Mouse (Mus musculus): ENCODE measurements around the gene Nmral1.
"Not testable (repeated sequence)": the region's sequence is repeated elsewhere in the genome, so short reads cannot be mapped to it uniquely, and the experiment has no call there.

Nmral1 gene

GRCm38 (mm10) chr16:4718753-4719518 is at the start of gene Nmral1:
Gene Nmral1 (minus strand): TSS chr16:4719356.
- peak in 1 of 2 experiments; percentile 58 for DNase-seq (ENCODE audit: low spot score in 2 of 2)

DNA sequence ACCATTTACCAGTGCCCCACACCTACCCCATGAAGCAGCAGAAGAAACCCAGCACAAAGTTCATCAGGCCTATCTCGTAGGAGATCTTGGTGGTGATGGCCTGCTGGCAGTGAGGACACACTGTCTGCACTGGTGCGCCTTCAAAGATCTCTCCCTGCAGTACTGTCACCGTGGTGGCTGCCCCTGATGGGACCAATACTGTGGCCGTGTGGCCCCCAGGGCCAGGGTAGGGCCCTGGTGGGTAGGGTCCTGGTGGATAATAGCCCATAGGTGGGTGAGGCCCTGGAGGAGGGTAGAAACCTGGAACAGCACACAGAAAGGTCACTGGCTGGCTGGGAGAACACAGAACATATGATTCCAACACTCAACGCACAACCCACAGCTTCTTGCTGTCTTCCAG is 49.6 kb upstream of the Nmral1 start:
- no peak for DNase-seq (ENCODE audit: low spot score in 2 of 2)

DNA sequence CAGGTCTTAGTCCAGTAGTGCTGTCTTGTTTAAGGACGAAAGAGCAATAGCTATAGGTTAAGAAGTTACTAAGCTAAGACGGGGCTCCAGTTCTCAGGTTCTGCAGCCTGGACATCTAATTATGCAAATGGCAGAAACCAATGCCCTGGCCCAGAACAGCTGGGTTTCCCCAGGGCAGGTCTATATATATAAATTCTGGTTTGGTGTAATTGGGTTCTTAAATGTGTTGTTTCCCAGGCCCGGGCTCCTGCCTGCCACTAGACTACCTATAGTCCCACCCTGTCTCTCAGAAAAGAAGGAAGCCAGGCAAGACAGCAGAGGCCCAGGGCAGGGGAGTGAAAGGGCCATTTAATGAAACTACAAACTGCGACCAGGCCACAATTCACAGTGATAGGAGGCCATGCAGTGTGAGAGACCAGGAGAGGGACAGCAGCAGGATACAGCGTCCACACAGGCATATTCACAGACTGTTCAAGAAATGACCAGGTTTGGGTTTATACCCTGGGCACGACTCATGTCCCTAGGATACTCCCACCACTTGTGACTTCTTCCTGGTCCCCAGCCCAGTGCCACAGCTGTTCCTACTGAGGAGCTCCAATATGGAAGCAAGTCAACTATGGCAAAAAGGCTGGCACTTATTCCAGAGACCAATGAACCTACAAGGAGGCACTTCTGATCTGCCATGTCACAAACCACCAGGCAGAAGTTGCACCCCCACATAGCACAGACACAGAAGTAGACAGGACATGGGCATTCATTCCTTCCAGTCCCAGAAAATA is 48.0 kb upstream of the Nmral1 start:
- DNase-seq (ENCODE audit: low spot score in 2 of 2): no peak

- DNase-seq (ENCODE audit: low spot score in 2 of 2): no peak
Observed at GRCm38 (mm10) chr16:4765852-4766251, 46.7 kb upstream of the Nmral1 start.

GRCm38 (mm10) chr16:4763276-4763675 is 44.1 kb upstream of the Nmral1 start:
- DNase-seq (ENCODE audit: low spot score in 2 of 2): peak in 1 of 2 experiments; percentile 50

GRCm38 (mm10) chr16:4762437-4762836 is 43.3 kb upstream of the Nmral1 start:
- DNase-seq (ENCODE audit: low spot score in 2 of 2): no peak

GRCm38 (mm10) chr16:4756660-4757335 is 37.6 kb upstream of the Nmral1 start:
- not testable (repeated sequence) for DNase-seq (ENCODE audit: low spot score in 2 of 2)

GRCm38 (mm10) chr16:4754045-4754444 is 34.9 kb upstream of the Nmral1 start:
- no peak for DNase-seq (ENCODE audit: low spot score in 2 of 2)

DNA sequence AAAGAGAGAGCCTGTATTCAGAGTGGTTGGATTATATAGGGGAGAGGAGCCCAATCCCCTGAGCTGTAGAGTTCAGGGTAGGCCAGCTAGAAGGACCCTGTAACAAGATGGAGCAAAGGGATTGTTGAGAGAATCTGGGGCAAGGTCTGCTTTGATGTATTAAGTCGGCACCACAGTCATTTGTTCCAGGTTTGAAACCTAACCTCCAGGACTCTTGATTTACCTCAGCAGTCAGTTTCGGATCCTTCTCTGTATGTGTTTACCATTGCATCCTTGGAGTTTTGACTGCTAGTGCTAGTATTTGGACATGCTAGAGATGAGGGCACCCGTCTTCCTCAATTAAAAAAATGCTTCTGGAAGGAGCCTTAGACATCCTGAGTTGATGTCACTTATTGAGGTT is 33.0 kb upstream of the Nmral1 start:
- no peak for DNase-seq (ENCODE audit: low spot score in 2 of 2)

GRCm38 (mm10) chr16:4742186-4742585 is 23.0 kb upstream of the Nmral1 start:
- DNase-seq (ENCODE audit: low spot score in 2 of 2): no peak

DNA sequence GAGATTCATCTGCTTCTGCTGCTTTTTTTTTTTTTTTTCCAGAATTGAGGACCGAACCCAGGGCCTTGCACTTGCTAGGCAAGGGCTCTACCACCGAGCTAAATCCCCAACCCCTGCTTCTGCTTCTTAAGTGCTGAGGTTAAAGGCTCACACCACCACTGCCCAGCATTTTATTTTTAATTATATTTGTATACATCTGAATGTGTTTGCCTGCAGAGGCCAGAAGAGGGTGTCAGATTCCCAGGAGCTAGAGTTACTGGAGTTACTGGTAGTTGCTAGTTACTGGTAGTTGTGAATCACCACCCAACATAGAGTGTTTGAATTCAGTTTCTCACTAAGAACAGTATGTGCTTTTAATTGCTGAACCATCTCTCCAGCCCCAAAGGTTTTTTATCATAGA is 20.8 kb upstream of the Nmral1 start:
- no peak for DNase-seq (ENCODE audit: low spot score in 2 of 2)

- DNase-seq (ENCODE audit: low spot score in 2 of 2): no peak
Observed at GRCm38 (mm10) chr16:4736262-4736661, 17.1 kb upstream of the Nmral1 start.

GRCm38 (mm10) chr16:4730776-4731358 is 11.7 kb upstream of the Nmral1 start:
- no peak for DNase-seq (ENCODE audit: low spot score in 2 of 2)

DNA sequence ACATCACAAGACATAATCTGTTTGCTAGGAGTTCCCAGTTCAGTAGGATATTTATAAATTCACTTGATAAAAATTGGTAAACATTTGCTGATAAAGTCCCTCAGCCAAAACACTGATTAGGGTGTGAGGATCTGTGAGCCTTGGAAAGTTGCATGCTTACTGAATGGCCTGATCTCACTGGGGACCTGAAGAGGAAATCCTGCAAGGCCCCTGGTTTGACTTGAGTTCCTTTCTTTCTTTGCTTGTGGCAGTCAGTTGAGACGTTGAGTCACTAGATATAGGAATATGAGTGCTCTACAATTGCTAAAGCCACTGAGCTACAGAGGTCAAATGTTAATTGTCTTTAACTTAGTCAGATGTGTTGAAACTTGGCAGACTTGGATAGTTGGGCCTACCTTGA is 8.8 kb upstream of the Nmral1 start:
- no peak for DNase-seq (ENCODE audit: low spot score in 2 of 2)

DNA sequence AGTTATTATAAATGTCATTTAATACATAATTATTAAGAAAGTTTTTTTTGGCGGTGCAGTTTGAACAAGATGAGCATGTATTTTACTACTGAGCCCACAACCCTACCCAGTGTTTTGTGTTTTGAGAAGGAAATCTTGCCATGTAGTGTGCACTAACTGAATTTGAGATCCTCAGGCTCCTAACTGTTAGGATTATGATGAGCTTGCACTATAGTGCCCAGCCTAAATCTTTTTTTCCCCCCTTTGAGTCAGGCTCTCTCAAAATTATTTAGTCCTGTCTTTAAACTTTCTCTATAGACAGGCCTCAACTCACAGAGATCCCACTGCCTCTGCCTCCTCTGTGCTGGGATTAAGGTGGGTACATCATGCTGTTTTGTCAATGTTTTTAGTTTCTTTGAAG is 8.4 kb upstream of the Nmral1 start:
- no peak for DNase-seq (ENCODE audit: low spot score in 2 of 2)

DNA sequence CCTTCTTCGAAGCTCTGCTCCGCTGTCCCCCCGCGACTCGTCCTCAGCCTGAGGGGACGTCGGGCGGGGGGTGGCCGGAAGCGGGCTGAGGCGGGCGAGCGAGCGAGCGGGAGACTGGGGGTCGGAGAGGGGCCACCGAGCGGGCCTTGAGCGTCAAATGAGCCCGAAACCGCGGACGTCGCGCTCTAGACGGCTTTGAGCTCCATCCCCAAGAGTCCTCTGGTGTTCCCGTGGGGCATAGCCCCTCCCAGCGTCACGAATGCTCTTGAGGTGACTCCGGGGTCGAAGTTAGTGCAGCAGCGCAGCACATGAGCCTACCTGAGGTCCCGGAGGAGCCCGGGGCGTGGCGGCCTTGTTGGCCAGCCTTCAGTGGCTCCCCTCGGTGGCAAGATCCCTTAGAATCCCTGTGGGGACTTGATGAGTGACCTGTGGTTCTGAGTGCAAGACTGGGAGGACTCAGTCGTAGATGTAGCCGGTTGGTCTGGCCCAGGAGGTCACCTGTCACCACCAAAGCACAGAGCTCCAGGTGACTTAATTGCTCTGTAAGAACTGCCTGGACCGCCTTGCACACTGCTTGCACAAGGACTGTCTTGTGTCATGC is 7.5 kb upstream of the Nmral1 start:
- DNase-seq (ENCODE audit: low spot score in 2 of 2): peak in 1 of 2 experiments; percentile 31

GRCm38 (mm10) chr16:4725780-4726527 is 6.8 kb upstream of the Nmral1 start, which contains the start of gene Hmox2:
Gene Hmox2 (plus strand): TSS chr16:4726361.
- DNase-seq (ENCODE audit: low spot score in 2 of 2): peak; percentile 75 to 92

DNA sequence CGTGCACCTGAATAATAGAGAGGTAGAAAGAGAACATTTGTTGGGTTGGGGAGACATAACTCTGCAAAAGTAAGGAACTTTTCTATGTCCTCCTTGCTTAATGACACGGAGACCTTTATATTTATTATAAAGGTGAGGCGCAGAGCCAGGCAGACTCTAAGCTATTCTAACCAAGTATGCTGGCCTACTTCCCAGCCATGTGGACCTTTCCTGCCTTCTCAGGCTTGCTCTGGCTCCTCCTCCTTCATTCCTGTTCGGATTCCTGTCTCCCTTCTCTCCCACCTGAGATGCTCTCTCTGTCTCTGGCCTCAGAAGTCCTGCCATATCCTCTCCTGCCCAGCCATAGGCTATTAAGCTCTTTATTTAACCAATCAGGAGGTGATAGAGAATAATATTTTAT is 6.1 kb upstream of the Nmral1 start:
- no peak for DNase-seq (ENCODE audit: low spot score in 2 of 2)

GRCm38 (mm10) chr16:4722915-4723209 is 3.7 kb upstream of the Nmral1 start:
- DNase-seq (ENCODE audit: low spot score in 2 of 2): no peak

DNA sequence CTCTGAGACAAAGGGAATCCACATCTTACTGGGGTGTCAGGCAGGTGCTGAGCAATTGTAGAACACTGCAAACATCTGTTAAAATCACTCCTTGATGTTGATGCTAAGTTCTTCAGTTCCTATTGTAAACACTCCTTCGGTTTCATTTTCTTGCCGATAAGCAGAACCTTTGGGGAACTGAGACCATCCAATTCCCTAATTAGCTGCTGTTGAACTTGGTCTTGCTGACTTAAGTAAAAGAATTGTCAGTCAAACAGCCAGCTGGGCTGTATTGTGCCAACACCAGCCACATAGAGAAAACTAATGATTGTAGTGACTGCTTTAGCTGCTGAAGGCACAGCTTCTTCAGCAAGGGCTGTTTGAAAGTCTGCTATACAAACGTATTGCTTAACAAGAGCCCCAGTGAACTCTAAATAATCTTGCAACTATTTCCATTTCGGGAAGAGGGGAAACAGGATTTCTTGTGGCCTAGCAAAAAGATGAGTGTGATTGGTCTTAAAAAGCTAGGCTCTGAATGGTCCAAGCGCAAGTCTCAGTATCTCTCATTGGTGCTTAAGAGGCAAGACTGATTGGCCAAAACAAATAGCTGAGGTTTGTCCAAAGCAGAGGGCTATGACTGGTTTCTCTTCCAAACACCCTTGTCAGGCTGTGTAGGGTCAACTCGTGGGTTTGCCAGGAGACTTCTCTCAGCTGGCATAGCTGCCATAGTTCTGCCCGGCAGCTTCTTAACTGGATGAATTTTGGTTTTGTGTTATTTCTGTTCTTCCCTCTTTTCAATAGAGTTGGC is 3.2 kb upstream of the Nmral1 start:
- DNase-seq (ENCODE audit: low spot score in 2 of 2): no peak

Measured in left cerebral cortex, adult 9 months (tissue).